Mouse (Mus musculus) CD8-positive naive resting alpha-beta T cell, adult 2 months (primary cell): ENCODE measurements around the gene Aco2.

Experiments
- DNase-seq, 2 experiments: peaks; one replicate each; pipeline ENCODE4 v3.0.0; 2022; ENCODE audit warnings: low read depth in 2 of 2, low spot score in 2 of 2

Gene Aco2

GRCm38 (mm10) chr15:81845724-81846123 lies 26.4 kb upstream of the Aco2 start:
- no peak for DNase-seq

GRCm38 (mm10) chr15:81846755-81847154 lies 25.4 kb upstream of the Aco2 start:
- DNase-seq: no peak

GRCm38 (mm10) chr15:81847161-81847560 lies 24.9 kb upstream of the Aco2 start:
- DNase-seq: no peak

GRCm38 (mm10) chr15:81847861-81848260 lies 24.2 kb upstream of the Aco2 start:
- DNase-seq: no peak

GRCm38 (mm10) chr15:81848301-81848700 lies 23.8 kb upstream of the Aco2 start:
- DNase-seq: peak; percentile 65 to 76

- no peak for DNase-seq
Observed at GRCm38 (mm10) chr15:81849104-81849503, 23.0 kb upstream of the Aco2 start.

GRCm38 (mm10) chr15:81850718-81851117 lies 21.4 kb upstream of the Aco2 start:
- no peak for DNase-seq

GRCm38 (mm10) chr15:81851375-81851774 lies 20.7 kb upstream of the Aco2 start:
- DNase-seq: no peak

GRCm38 (mm10) chr15:81852411-81853000 lies 19.6 kb upstream of the Aco2 start:
- DNase-seq: no peak

GRCm38 (mm10) chr15:81853081-81853480 lies 19.0 kb upstream of the Aco2 start:
- no peak for DNase-seq

- DNase-seq: peak; percentile 54 to 61
Observed at GRCm38 (mm10) chr15:81856030-81856790, 15.9 kb upstream of the Aco2 start.

- DNase-seq: no peak
Observed at GRCm38 (mm10) chr15:81856938-81857723, 15.0 kb upstream of the Aco2 start.

- no peak for DNase-seq
Observed at GRCm38 (mm10) chr15:81857724-81858116, 14.4 kb upstream of the Aco2 start.

- peak; percentile 80 to 82 for DNase-seq
Observed at GRCm38 (mm10) chr15:81858138-81858516, 14.0 kb upstream of the Aco2 start.

GRCm38 (mm10) chr15:81858517-81859329 lies 13.4 kb upstream of the Aco2 start, which contains the start of gene Tob2:
Tob2 (minus strand) TSS chr15:81858796.
- DNase-seq: peak; percentile 54 to 60

GRCm38 (mm10) chr15:81859330-81860255 lies 12.5 kb upstream of the Aco2 start:
- DNase-seq: peak; percentile 81 to 84

- DNase-seq: no peak
Observed at GRCm38 (mm10) chr15:81860471-81861135, 11.5 kb upstream of the Aco2 start.

GRCm38 (mm10) chr15:81864238-81864637 lies 7.9 kb upstream of the Aco2 start:
- no peak for DNase-seq

GRCm38 (mm10) chr15:81869985-81870384 lies 2.1 kb upstream of the Aco2 start:
- DNase-seq: no peak
